Mouse (Mus musculus) CH12.LX (cell line): Measurements from ENCODE around the gene Atpaf1.

Source experiments
- BHLHE40 ChIP-seq: IDR thresholded peaks from 2 replicates; pipeline ENCODE4 v1.6.1; 2011; ENCODE audit warnings: mild to moderate bottlenecking, low read depth, low read length, improper control_type of control experiment
- CHD1 ChIP-seq: IDR thresholded peaks from 2 replicates; pipeline ENCODE4 v1.6.1; 2012; ENCODE audit warnings: low read depth, low read length, improper control_type of control experiment, inconsistent platforms
- CTCF ChIP-seq, 2 experiments: IDR thresholded peaks in 1 of 2; conservative IDR thresholded peaks in 1 of 2; 2 replicates each; pipeline ENCODE4 v1.5.1; 2011 to 2012; ENCODE audit warnings: low read depth in 2 of 2, low read length in 2 of 2, improper control_type of control experiment in 1 of 2, inconsistent platforms in 1 of 2, mild to moderate bottlenecking in 1 of 2, moderate library complexity in 1 of 2
- ETS1 ChIP-seq: conservative IDR thresholded peaks from 2 replicates; pipeline ENCODE4 v1.6.1; 2012; ENCODE audit warnings: low read depth, mild to moderate bottlenecking, inconsistent platforms, low read length, improper control_type of control experiment, moderate library complexity
- HCFC1 ChIP-seq: IDR thresholded peaks from 2 replicates; pipeline ENCODE4 v1.6.1; 2012; ENCODE audit warnings: low read depth, mild to moderate bottlenecking, inconsistent platforms, low read length, improper control_type of control experiment
- MYC ChIP-seq: IDR thresholded peaks from 2 replicates; pipeline ENCODE4 v1.6.1; 2011; ENCODE audit warnings: low read depth, mild to moderate bottlenecking, improper control_type of control experiment, low read length
- POLR2A ChIP-seq: IDR thresholded peaks from 2 replicates; pipeline ENCODE4 v1.6.1; 2011; ENCODE audit warnings: low read depth, mild to moderate bottlenecking, improper control_type of control experiment, low read length

- TF ChIP-seq CTCF (conservative IDR thresholded peaks at IDR 0.05 in 1 of 2, IDR thresholded peaks at IDR 0.05 in 1 of 2; ENCODE audit: low read depth in 2 of 2, low read length in 2 of 2) (no peak), ETS1 (no peak), CHD1 (no peak), POLR2A (no peak), HCFC1 (no peak), MYC (no peak), BHLHE40 (no peak)
These were observed 30.5 kb upstream of the Atpaf1 start for GRCm38 (mm10) chr4:115754101-115754500.
